Mouse (Mus musculus): ENCODE data around the gene Pllp.

DNA sequence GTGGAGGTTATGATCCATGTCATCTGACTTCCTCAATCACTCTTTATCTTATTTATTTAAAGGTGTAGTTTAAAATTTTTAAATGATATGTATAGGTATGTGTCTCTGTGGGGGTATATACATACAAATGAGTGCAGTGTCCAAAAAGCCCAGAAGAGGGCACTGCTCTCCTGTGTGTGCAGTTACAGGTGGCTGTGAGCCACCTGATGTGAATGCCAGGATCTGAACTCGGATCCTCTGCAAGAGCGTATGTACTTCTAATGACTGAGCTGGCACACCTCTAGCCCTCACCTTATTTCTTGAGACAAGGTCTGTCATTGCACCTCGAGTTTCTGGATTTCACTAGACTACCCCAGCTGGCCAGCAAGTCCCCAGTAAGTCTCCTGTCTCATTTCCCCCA, 44.5 kb upstream of the Pllp start:
- TF ChIP-seq CTCF (IDR thresholded peaks at IDR 0.05; ENCODE audit: low read depth) (peak; percentile 31), EP300 (optimal IDR thresholded peaks at IDR 0.05) (no peak)
